27 mouse cellular contexts compared by ENCODE assay signal in genomic region chr6:90324026-90324425, GRCm38 (mm10). TPM values are rescaled to one million over a fixed set of nuclear protein-coding genes. Genes with fewer than 3 reads are reported as not detected.
DNase-seq lines count a peak whose midpoint lies in the region; ATAC-seq and TF ChIP-seq lines count a peak whose summit lies in the region.
"Had no signal": no experiment of that assay in that cellular context is flagged by ENCODE, and none has a peak within 500 bp of the region (broad histone marks: within the 10 kb centered on the region; RNA-seq: fewer than 3 reads in every experiment).

No protein-coding gene starts in this region.

- no peak for TF ChIP-seq CTCF in liver, adult 2 months (IDR thresholded peaks at IDR 0.05; ENCODE audit: low read depth, low read length)
- no peak for TF ChIP-seq CTCF in bone marrow, adult 2 months (IDR thresholded peaks at IDR 0.05; ENCODE audit: control insufficient read depth, insufficient read depth, low read length)

- no peak overlapping the region for H3K9ac ChIP-seq in forebrain, embryonic 14.5 days (ENCODE audit: low read length)
- no peak overlapping the region for H3K9ac ChIP-seq in forebrain, embryonic 16.5 days (replicated peaks; ENCODE audit: low read depth, low read length)
- H3K9ac ChIP-seq in liver, adult 2 months (ENCODE audit: low read depth, low read length) = peak overlapping the region; percentile 96
- no peak overlapping the region for H3K9ac ChIP-seq in liver, embryonic 15.5 days
- H3K9ac ChIP-seq: embryonic facial prominence, embryonic 12.5 days; intestine, embryonic 15.5 days had no signal

- TF ChIP-seq POLR2A in liver, adult 2 months (IDR thresholded peaks at IDR 0.05; ENCODE audit: extremely low read depth, insufficient read depth, low read length) = no peak
- no peak for TF ChIP-seq POLR2A in bone marrow, adult 2 months (IDR thresholded peaks at IDR 0.05; ENCODE audit: borderline replicate concordance, control insufficient read depth, low read depth, low read length)

- no peaks in the 10 kb centered on the region; the same call in 1 of the 2 replicates for H3K27me3 ChIP-seq in forebrain, embryonic 14.5 days (replicated peaks; ENCODE audit: control insufficient read depth, insufficient read depth, low read length)
- H3K27me3 ChIP-seq in forebrain, embryonic 16.5 days (replicated peaks; ENCODE audit: control insufficient read depth, insufficient read depth, low read length) = no peaks in the 10 kb centered on the region
- H3K27me3 ChIP-seq in liver, adult 2 months (ENCODE audit: control insufficient read depth, insufficient read depth, low read length) = no peaks in the 10 kb centered on the region
- H3K27me3 ChIP-seq in liver, embryonic 15.5 days = no peaks in the 10 kb centered on the region
- H3K27me3 ChIP-seq: intestine, embryonic 15.5 days had no signal

- 49% methylated on average over 3 of the region's 3 CpGs for WGBS in forebrain, embryonic 14.5 days
- 68% methylated on average over 3 of the region's 3 CpGs for WGBS in forebrain, embryonic 16.5 days
- 21% methylated on average over 3 of the region's 3 CpGs for WGBS in liver, adult 2 months
- 63% methylated on average over 3 of the region's 3 CpGs for WGBS in bone marrow, adult 2 months
- WGBS in liver, embryonic 15.5 days (ENCODE audit: insufficient replicate concordance) = 54% methylated on average over 3 of the region's 3 CpGs

- no peaks in the 10 kb centered on the region for H3K36me3 ChIP-seq in forebrain, embryonic 14.5 days (ENCODE audit: control insufficient read depth, insufficient read depth, low read length)
- no peaks in the 10 kb centered on the region for H3K36me3 ChIP-seq in forebrain, embryonic 16.5 days (ENCODE audit: control insufficient read depth, insufficient read depth)
- H3K36me3 ChIP-seq in liver, adult 2 months (ENCODE audit: control insufficient read depth, insufficient read depth, low read length) = no peaks in the 10 kb centered on the region
- no peaks in the 10 kb centered on the region for H3K36me3 ChIP-seq in liver, embryonic 15.5 days (replicated peaks)
- H3K36me3 ChIP-seq: embryonic facial prominence, embryonic 12.5 days; G1E; heart, embryonic 12.5 days; intestine, embryonic 15.5 days had no signal

- no peak overlapping the region for H3K4me3 ChIP-seq in forebrain, embryonic 14.5 days (ENCODE audit: low read depth, low read length)
- H3K4me3 ChIP-seq in forebrain, embryonic 16.5 days (replicated peaks; ENCODE audit: low read length) = no peak overlapping the region
- H3K4me3 ChIP-seq in liver, adult 2 months (ENCODE audit: insufficient read depth, low read depth, low read length) = peak overlapping the region; percentile 88
- H3K4me3 ChIP-seq in bone marrow, adult 2 months (replicated peaks; ENCODE audit: control insufficient read depth, low read depth, low read length) = peak overlapping the region; percentile 55
- no peak overlapping the region; the same call in none of the 2 replicates for H3K4me3 ChIP-seq in liver, embryonic 15.5 days (replicated peaks)
- H3K4me3 ChIP-seq: embryonic facial prominence, embryonic 12.5 days had no signal

- H3K4me2 ChIP-seq in forebrain, embryonic 14.5 days (ENCODE audit: low read length) = no peak overlapping the region
- H3K4me2 ChIP-seq in forebrain, embryonic 16.5 days (ENCODE audit: low read length) = no peak overlapping the region
- peak overlapping the region; percentile 51 for H3K4me2 ChIP-seq in liver, embryonic 15.5 days
- H3K4me2 ChIP-seq: midbrain, embryonic 11.5 days had no signal

- DNase-seq in forebrain, embryonic 14.5 days (ENCODE audit: low spot score) = peak; percentile 18
- no peak for DNase-seq in liver, adult 2 months (ENCODE audit: extremely low read depth, low read depth, low spot score)
- no peak for DNase-seq in liver
- DNase-seq in urinary bladder, postnatal 10 days (ENCODE audit: low spot score) = no peak
- DNase-seq: cerebellum, adult 18-20 months; heart, postnatal 36 days; lung, adult 2 months; lung, postnatal 36 days; retina, postnatal 1 day; thymus, adult 18-20 months had no signal

- no peaks in the 10 kb centered on the region for H3K9me3 ChIP-seq in forebrain, embryonic 14.5 days (replicated peaks; ENCODE audit: control insufficient read depth, low read length)
- no peaks in the 10 kb centered on the region for H3K9me3 ChIP-seq in forebrain, embryonic 16.5 days (ENCODE audit: control insufficient read depth, low read length)
- no peaks in the 10 kb centered on the region for H3K9me3 ChIP-seq in liver, embryonic 15.5 days (replicated peaks)
- H3K9me3 ChIP-seq: embryonic facial prominence, embryonic 12.5 days; G1E; heart, embryonic 12.5 days; intestine, embryonic 15.5 days had no signal

- no peaks in the 10 kb centered on the region for H3K4me1 ChIP-seq in forebrain, embryonic 14.5 days (ENCODE audit: control insufficient read depth, insufficient read depth, low read length)
- peaks cover 5% of the 10 kb centered on the region for H3K4me1 ChIP-seq in forebrain, embryonic 16.5 days (replicated peaks; ENCODE audit: control insufficient read depth, insufficient read depth, low read length)
- H3K4me1 ChIP-seq in liver, adult 2 months (ENCODE audit: control insufficient read depth, insufficient read depth, low read length) = peaks cover 43% of the 10 kb centered on the region
- peaks cover 2% of the 10 kb centered on the region; the same call in 1 of the 2 replicates for H3K4me1 ChIP-seq in bone marrow, adult 2 months (ENCODE audit: control insufficient read depth, insufficient read depth, low read length)
- peaks cover 14% of the 10 kb centered on the region for H3K4me1 ChIP-seq in liver, embryonic 15.5 days (replicated peaks)
- H3K4me1 ChIP-seq: intestine, embryonic 15.5 days had no signal

- ATAC-seq in forebrain, embryonic 14.5 days = 0 out of 2 replicates have a peak, but pooled peaks have one; percentile 32
- ATAC-seq in forebrain, embryonic 16.5 days = no peak
- ATAC-seq in liver, embryonic 15.5 days (ENCODE audit: insufficient read depth) = no peak
- ATAC-seq: intestine, embryonic 15.5 days had no signal

- H3K27ac ChIP-seq in forebrain, embryonic 14.5 days (ENCODE audit: low read depth, low read length) = no peak overlapping the region
- no peak overlapping the region for H3K27ac ChIP-seq in forebrain, embryonic 16.5 days (ENCODE audit: low read length)
- H3K27ac ChIP-seq in liver, adult 2 months (replicated peaks; ENCODE audit: insufficient read depth, low read depth, low read length) = peak overlapping the region; percentile 99
- H3K27ac ChIP-seq in bone marrow, adult 2 months (ENCODE audit: control insufficient read depth, insufficient read depth, low read depth, low read length, poor library complexity) = no peak overlapping the region
- H3K27ac ChIP-seq in liver, embryonic 15.5 days (replicated peaks) = no peak overlapping the region
- H3K27ac ChIP-seq: embryonic facial prominence, embryonic 12.5 days; intestine, embryonic 15.5 days had no signal

- peaks cover 27% of the 10 kb centered on the region for H3K79me2 ChIP-seq in liver, adult 2 months (ENCODE audit: control insufficient read depth, insufficient read depth, low read length)

RNA-seq across cellular contexts. Expression of gene Chst13, which starts 1.0 kb away (rescaled TPM):
- polyA plus RNA-seq in forebrain, embryonic 14.5 days (2014; fragmentation: Nextera tagmentation; extraction: Ambion mirVana) = not detected in 2 replicates
- not detected in 2 replicates for polyA plus RNA-seq in forebrain, embryonic 16.5 days (2015; fragmentation: Nextera tagmentation; extraction: Ambion mirVana)
- total RNA-seq in liver, adult 2 months (2014; rRNA removed) = 9.3 and 11.9 TPM in 2 replicates
- polyA plus RNA-seq in liver, adult 2 months (2012; rRNA removed) = 26.8 and 42.7 TPM in 2 replicates
- polyA plus RNA-seq in bone marrow, adult 2 months (2011; ENCODE audit: insufficient read depth, insufficient read length, low replicate concordance, missing spikeins) = 1.4 and 2.4 TPM in 2 replicates
- polyA plus RNA-seq in liver, embryonic 15.5 days (2015; fragmentation: Nextera tagmentation; extraction: Ambion mirVana) = 13.9 and 15.1 TPM in 2 replicates
- total RNA-seq: adrenal gland, adult 18-20 months; gastrocnemius, postnatal 4 days; heart, postnatal 36 days; layer of hippocampus, postnatal 25 days; left cerebral cortex, postnatal 36 days had no signal
- polyA plus RNA-seq: midbrain, embryonic 11.5 days had no signal

RNA-seq across cellular contexts. Expression of gene Uroc1, which starts 9.1 kb away (rescaled TPM):
- not detected in 2 replicates for polyA plus RNA-seq in forebrain, embryonic 14.5 days (2014; fragmentation: Nextera tagmentation; extraction: Ambion mirVana)
- not detected in 2 replicates for polyA plus RNA-seq in forebrain, embryonic 16.5 days (2015; fragmentation: Nextera tagmentation; extraction: Ambion mirVana)
- 239 and 296 TPM in 2 replicates for total RNA-seq in liver, adult 2 months (2014; rRNA removed)
- polyA plus RNA-seq in liver, adult 2 months (2012; rRNA removed) = 399 and 420 TPM in 2 replicates
- 1.1 and 2.5 TPM in 2 replicates for polyA plus RNA-seq in bone marrow, adult 2 months (2011; ENCODE audit: insufficient read depth, insufficient read length, low replicate concordance, missing spikeins)
- polyA plus RNA-seq in liver, embryonic 15.5 days (2015; fragmentation: Nextera tagmentation; extraction: Ambion mirVana) = 23.2 and 28.9 TPM in 2 replicates
- total RNA-seq: G1E; heart, postnatal 36 days; layer of hippocampus, postnatal 25 days; left cerebral cortex, postnatal 36 days had no signal
- polyA plus RNA-seq: embryonic facial prominence, embryonic 12.5 days; G1E; heart, embryonic 12.5 days; large intestine, adult 2 months; midbrain, embryonic 11.5 days; small intestine, adult 2 months had no signal

RNA-seq across cellular contexts. Expression of gene BC048671, which starts 23.0 kb away (rescaled TPM):
- polyA plus RNA-seq in forebrain, embryonic 14.5 days (2014; fragmentation: Nextera tagmentation; extraction: Ambion mirVana) = not detected in 2 replicates
- polyA plus RNA-seq in forebrain, embryonic 16.5 days (2015; fragmentation: Nextera tagmentation; extraction: Ambion mirVana) = not detected in 2 replicates
- total RNA-seq in liver, adult 2 months (2014; rRNA removed) = not detected in 2 replicates
- not detected in 2 replicates for polyA plus RNA-seq in liver, adult 2 months (2012; rRNA removed)
- polyA plus RNA-seq in bone marrow, adult 2 months (2011; ENCODE audit: insufficient read depth, insufficient read length, low replicate concordance, missing spikeins) = not detected in 2 replicates
- 0.10 TPM in 1 of 2 replicates, not detected in the other for polyA plus RNA-seq in liver, embryonic 15.5 days (2015; fragmentation: Nextera tagmentation; extraction: Ambion mirVana)
- total RNA-seq: adrenal gland, adult 18-20 months; G1E; gastrocnemius, postnatal 4 days; heart, postnatal 36 days; layer of hippocampus, postnatal 25 days; left cerebral cortex, postnatal 36 days had no signal
- polyA plus RNA-seq: cortical plate, adult 2 months; embryonic facial prominence, embryonic 12.5 days; G1E; heart, embryonic 12.5 days; intestine, embryonic 15.5 days; kidney, embryonic 14.5 days; large intestine, adult 2 months; lung, adult 2 months; midbrain, embryonic 11.5 days; small intestine, adult 2 months; urinary bladder, adult 2 months had no signal

RNA-seq across cellular contexts. Expression of gene Zxdc, which starts 45.3 kb away (rescaled TPM):
- 13.4 and 14.0 TPM in 2 replicates for polyA plus RNA-seq in forebrain, embryonic 14.5 days (2014; fragmentation: Nextera tagmentation; extraction: Ambion mirVana)
- 10.1 and 10.4 TPM in 2 replicates for polyA plus RNA-seq in forebrain, embryonic 16.5 days (2015; fragmentation: Nextera tagmentation; extraction: Ambion mirVana)
- total RNA-seq in liver, adult 2 months (2014; rRNA removed) = 9.8 and 13.3 TPM in 2 replicates
- 9.1 and 10.1 TPM in 2 replicates for polyA plus RNA-seq in liver, adult 2 months (2012; rRNA removed)
- polyA plus RNA-seq in bone marrow, adult 2 months (2011; ENCODE audit: insufficient read depth, insufficient read length, low replicate concordance, missing spikeins) = 3.9 and 5.1 TPM in 2 replicates
- polyA plus RNA-seq in liver, embryonic 15.5 days (2015; fragmentation: Nextera tagmentation; extraction: Ambion mirVana) = 2.9 and 3.0 TPM in 2 replicates

Comparison
In these comparisons a context has a peak if more than half of its experiments do, and no peak if none do; other contexts are left out.
1. H3K4me3 ChIP-seq: peak in liver, adult 2 months (single experiment) and bone marrow, adult 2 months (single experiment); none in forebrain, embryonic 14.5 days (single experiment), forebrain, embryonic 16.5 days (single experiment) and liver, embryonic 15.5 days (single experiment).
2. RNA of gene Uroc1, which starts 9.1 kb away (polyA plus RNA-seq): 399 to 420 TPM in liver, adult 2 months; 23.2 to 28.9 TPM in liver, embryonic 15.5 days, 1.1 to 2.5 TPM in bone marrow, adult 2 months, not detected in forebrain, embryonic 16.5 days and not detected in forebrain, embryonic 14.5 days; every median in the first group is over 10 times any median in the second.